Mouse (Mus musculus) kidney, embryonic 15.5 days (tissue): Measurements from ENCODE around the gene Hao1. TPM values are rescaled to one million over a fixed set of nuclear protein-coding genes. Genes with fewer than 3 reads are reported as not detected.

ENCODE experiments used
- ATAC-seq: fragments of 200-750 bp; cut with Nextera tagmentation; replicated peaks from 2 replicates; pipeline ENCODE4 v1.8.0; 2017; ENCODE audit warnings: moderate TSS enrichment; ENCODE audit not compliant: low FRiP score
- H3K27ac ChIP-seq: fragments of 300-500 bp; sonication (generic); 2 replicates; pipeline ENCODE4 v1.5.1; 2015; ENCODE audit warnings: mild to moderate bottlenecking, inconsistent platforms
- H3K27me3 ChIP-seq: fragments of 300-500 bp; sonication (generic); 2 replicates; pipeline ENCODE4 v1.6.1; 2015; ENCODE audit warnings: inconsistent platforms
- H3K36me3 ChIP-seq: fragments of 300-500 bp; sonication (generic); 2 replicates; pipeline ENCODE4 v1.6.1; 2015; ENCODE audit warnings: inconsistent platforms
- H3K4me1 ChIP-seq: fragments of 300-500 bp; sonication (generic); 2 replicates; pipeline ENCODE4 v1.6.1; 2015; ENCODE audit warnings: inconsistent platforms
- H3K4me2 ChIP-seq: fragments of 300-500 bp; sonication (generic); 2 replicates; pipeline ENCODE4 v1.6.1; 2015; ENCODE audit warnings: moderate library complexity, mild to moderate bottlenecking, inconsistent platforms
- H3K4me3 ChIP-seq: fragments of 300-500 bp; sonication (generic); replicated peaks from 2 replicates; pipeline ENCODE4 v1.5.1; 2015; ENCODE audit warnings: mild to moderate bottlenecking, inconsistent platforms
- H3K9ac ChIP-seq: fragments of 300-500 bp; sonication (generic); 2 replicates; pipeline ENCODE4 v1.6.1; 2015; ENCODE audit warnings: mild to moderate bottlenecking, inconsistent platforms
- H3K9me3 ChIP-seq: fragments of 300-500 bp; sonication (generic); replicated peaks from 2 replicates; pipeline ENCODE4 v1.6.1; 2016; ENCODE audit warnings: inconsistent platforms
- WGBS: fragments of 180-500 bp; shearing (Covaris S2); methylation state at CpG from one replicate; pipeline ENCODE4 v1.1.7; 2015; ENCODE audit warnings: mixed read lengths; 5-methylcytosine and 5-hydroxymethylcytosine counted together
- polyA plus RNA-seq: library from polyadenylated mRNA; unstranded; fragments of >200 nt; fragmentation: Nextera tagmentation; extraction: Ambion mirVana; gene quantifications from 2 replicates; pipeline ENCODE4 v1.2.1, GENCODE M21; 2015

The Hao1 gene
- polyA plus RNA-seq, 1 experiment from 2014 or later: not detected

GRCm38 (mm10) chr2:134456065-134456505, 98.1 kb downstream of the Hao1 start:
- Histone ChIP-seq H3K4me2 (0 out of 2 replicates have a peak overlapping the region, but pooled peaks have one; percentile 17), H3K9me3 (no peaks in the 10 kb centered on the region), H3K4me1 (no peaks in the 10 kb centered on the region), H3K4me3 (no peak overlapping the region), H3K27me3 (no peaks in the 10 kb centered on the region), H3K9ac (no peak overlapping the region), H3K36me3 (no peaks in the 10 kb centered on the region), H3K27ac (no peak overlapping the region)
- no peak for ATAC-seq
- 19% methylated on average over 7 of the region's 7 CpGs for WGBS

- Histone ChIP-seq H3K36me3 (no peaks in the 10 kb centered on the region), H3K9me3 (no peaks in the 10 kb centered on the region), H3K27ac (no peak overlapping the region), H3K9ac (no peak overlapping the region), H3K4me2 (no peak overlapping the region), H3K4me3 (no peak overlapping the region), H3K27me3 (no peaks in the 10 kb centered on the region), H3K4me1 (no peaks in the 10 kb centered on the region)
- WGBS: 77% methylated on average over 1 of the region's 1 CpGs
- no peak for ATAC-seq
Observed at GRCm38 (mm10) chr2:134452748-134453147, 101.4 kb downstream of the Hao1 start.

DNA sequence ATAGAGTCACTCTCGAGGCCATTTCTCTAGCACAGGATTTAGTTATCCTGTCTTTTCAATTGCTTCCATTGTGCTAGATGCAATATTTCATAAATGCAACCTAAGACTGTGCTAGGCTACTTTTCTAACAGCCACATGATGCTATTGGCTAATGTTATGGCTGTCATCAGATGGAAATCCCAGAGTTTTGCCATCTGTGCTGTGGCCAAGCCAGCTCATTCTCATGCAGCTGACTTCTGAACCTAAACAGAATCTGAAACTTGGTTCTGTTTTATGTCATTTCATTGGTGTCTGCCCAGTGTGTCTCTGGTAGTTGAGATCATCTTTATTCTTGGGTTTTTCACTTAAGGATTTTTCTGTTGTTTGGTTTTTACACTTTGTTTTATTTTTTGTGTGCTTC, 103.2 kb downstream of the Hao1 start:
- Histone ChIP-seq H3K4me2 (no peak overlapping the region), H3K27me3 (no peaks in the 10 kb centered on the region), H3K36me3 (no peaks in the 10 kb centered on the region), H3K9me3 (no peaks in the 10 kb centered on the region), H3K4me1 (no peaks in the 10 kb centered on the region), H3K27ac (no peak overlapping the region), H3K4me3 (no peak overlapping the region), H3K9ac (no peak overlapping the region)
- 76% methylated on average over 1 of the region's 1 CpGs for WGBS
- no peak for ATAC-seq

Other genes starting within 250 kb of the Hao1 start
- 20.9 and 21.0 TPM in 2 replicates for gene Tmx4, start 89.8 kb upstream of the Hao1 start, polyA plus RNA-seq
- 29.5 and 30.1 TPM in 2 replicates for gene Plcb1, start 231.7 kb upstream of the Hao1 start, polyA plus RNA-seq